In the genomic region with DNA sequence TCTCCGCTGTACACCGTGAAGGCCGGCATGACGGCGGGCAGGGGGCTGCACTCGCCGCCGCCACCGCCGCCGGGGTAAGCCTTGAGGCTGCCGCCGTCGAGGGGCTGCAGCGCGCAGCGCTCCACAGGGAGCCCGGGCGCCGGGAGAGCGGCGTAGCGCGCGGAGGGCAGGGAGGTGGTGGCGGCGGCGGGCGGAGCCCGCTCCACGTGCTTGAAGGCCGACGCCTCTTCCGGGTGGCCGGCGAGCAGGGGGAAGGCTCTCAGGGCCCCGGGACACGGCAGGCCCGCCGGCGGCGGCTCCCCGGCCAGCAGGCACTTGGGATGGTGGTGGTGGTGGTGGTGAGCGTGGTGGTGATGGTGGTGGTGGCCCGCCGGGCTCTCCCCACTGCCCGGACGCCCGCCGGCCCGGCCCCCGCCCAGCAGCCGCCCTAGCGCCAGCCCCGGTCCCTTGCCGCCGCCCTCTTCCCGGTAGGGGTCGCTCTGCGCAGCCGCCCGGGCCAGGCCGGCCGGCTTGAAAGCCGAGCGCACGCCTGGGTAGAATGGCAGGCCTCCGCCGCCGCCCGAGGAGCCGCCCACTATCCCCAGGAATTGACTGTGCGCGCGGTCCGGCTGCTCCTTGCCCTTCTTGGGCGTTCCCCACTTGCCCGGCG, we compare ENCODE assay signal across 8 mouse cellular contexts. TPM values are rescaled to one million over a fixed set of nuclear protein-coding genes. Genes with fewer than 3 reads are reported as not detected.
DNase-seq lines count a peak whose midpoint lies in the region; ATAC-seq and TF ChIP-seq lines count a peak whose summit lies in the region.

No protein-coding gene starts in this region.

- H3K4me2 ChIP-seq in heart, embryonic 11.5 days = peak overlapping the region; percentile 66
- H3K4me2 ChIP-seq in forebrain, embryonic 12.5 days = peak overlapping the region; percentile 57
- H3K4me2 ChIP-seq in midbrain, embryonic 15.5 days = peak overlapping the region; percentile 47

- no peaks in the 10 kb centered on the region for H3K9me3 ChIP-seq in heart, embryonic 11.5 days (replicated peaks; ENCODE audit: control insufficient read depth, low read length)
- H3K9me3 ChIP-seq in ES-E14 (ENCODE audit: control insufficient read depth, insufficient read depth, low read depth, low read length) = no peaks in the 10 kb centered on the region
- H3K9me3 ChIP-seq in forebrain, embryonic 12.5 days = no peaks in the 10 kb centered on the region
- H3K9me3 ChIP-seq in midbrain, embryonic 15.5 days = no peaks in the 10 kb centered on the region

- WGBS in heart, embryonic 11.5 days (ENCODE audit: insufficient replicate concordance) = under 1% methylated on average over 57 of the region's 79 CpGs
- WGBS in forebrain, embryonic 12.5 days = under 1% methylated on average over 56 of the region's 79 CpGs
- WGBS in midbrain, embryonic 15.5 days = under 1% methylated on average over 64 of the region's 79 CpGs

- H3K36me3 ChIP-seq in heart, embryonic 11.5 days (ENCODE audit: control insufficient read depth, insufficient read depth, low read length) = no peaks in the 10 kb centered on the region
- no peaks in the 10 kb centered on the region for H3K36me3 ChIP-seq in ES-E14 (ENCODE audit: control insufficient read depth, insufficient read depth, low read length, poor library complexity, severe bottlenecking)
- H3K36me3 ChIP-seq in forebrain, embryonic 12.5 days (replicated peaks) = no peaks in the 10 kb centered on the region
- no peaks in the 10 kb centered on the region for H3K36me3 ChIP-seq in midbrain, embryonic 15.5 days (replicated peaks)

- peak overlapping the region; percentile 37 for H3K4me3 ChIP-seq in heart, embryonic 11.5 days (ENCODE audit: low read depth, low read length)
- H3K4me3 ChIP-seq in ES-E14 (ENCODE audit: insufficient read depth in 1 of 2, low read depth in 1 of 2, low read length in 2 of 2, poor library complexity in 1 of 2, severe bottlenecking in 1 of 2) = peak overlapping the region; percentile 59 to 69
- H3K4me3 ChIP-seq in forebrain, embryonic 12.5 days (replicated peaks) = peak overlapping the region; percentile 42
- peak overlapping the region; percentile 33 for H3K4me3 ChIP-seq in midbrain, embryonic 15.5 days

- in situ Hi-C loops in ES-E14 (cut with MboI; ENCODE audit: low sequenced_read_pairs in 2 of 2, unreplicated experiment in 2 of 2) = no loop called here

- peaks cover 91% of the 10 kb centered on the region for H3K27me3 ChIP-seq in heart, embryonic 11.5 days (ENCODE audit: control insufficient read depth, insufficient read depth, low read length)
- peaks cover 88% of the 10 kb centered on the region for H3K27me3 ChIP-seq in forebrain, embryonic 12.5 days
- H3K27me3 ChIP-seq in midbrain, embryonic 15.5 days (replicated peaks) = peaks cover 90% of the 10 kb centered on the region

- DNase-seq in heart, adult 8-10 months (ENCODE audit: low spot score) = no peak
- no peak for DNase-seq in ES-E14 (ENCODE audit: low read depth, low spot score)
- peak; percentile 38 for DNase-seq in kidney, postnatal 10 days
- no peak for DNase-seq in frontal cortex, postnatal 36 days (ENCODE audit: low spot score in 2 of 2)

- ATAC-seq in heart, embryonic 11.5 days (replicated peaks; ENCODE audit: insufficient number of reproducible peaks, low FRiP score, low TSS enrichment) = peak; percentile 70
- ATAC-seq in forebrain, embryonic 12.5 days (ENCODE audit: low FRiP score) = peak; percentile 91
- peak; percentile 60 for ATAC-seq in midbrain, embryonic 15.5 days (replicated peaks)
- no peak for ATAC-seq in erythroblast, adult 5-6 weeks (replicated peaks; ENCODE audit: low FRiP score, poor library complexity, severe bottlenecking)

- no peak overlapping the region for H3K9ac ChIP-seq in heart, embryonic 11.5 days (ENCODE audit: low read depth, low read length)
- H3K9ac ChIP-seq in ES-E14 (ENCODE audit: insufficient read depth, low read depth, low read length, poor library complexity, severe bottlenecking) = peak overlapping the region; percentile 77
- 0 out of 2 replicates have a peak overlapping the region, but pooled peaks have one; percentile 22 for H3K9ac ChIP-seq in forebrain, embryonic 12.5 days
- no peak overlapping the region for H3K9ac ChIP-seq in midbrain, embryonic 15.5 days

- peaks cover 14% of the 10 kb centered on the region for H3K4me1 ChIP-seq in heart, embryonic 11.5 days (ENCODE audit: control insufficient read depth, insufficient read depth, low read length)
- H3K4me1 ChIP-seq in ES-E14 (ENCODE audit: control insufficient read depth in 2 of 2, insufficient read depth in 2 of 2, low read length in 2 of 2, poor library complexity in 1 of 2) = no peaks in the 10 kb centered on the region
- peaks cover 21% of the 10 kb centered on the region for H3K4me1 ChIP-seq in forebrain, embryonic 12.5 days
- peaks cover 19% of the 10 kb centered on the region for H3K4me1 ChIP-seq in midbrain, embryonic 15.5 days

- no peak overlapping the region for H3K27ac ChIP-seq in heart, embryonic 11.5 days (ENCODE audit: low read depth, low read length)
- H3K27ac ChIP-seq in ES-E14 (ENCODE audit: insufficient read depth, low read depth, low read length, poor library complexity, severe bottlenecking) = no peak overlapping the region
- H3K27ac ChIP-seq in forebrain, embryonic 12.5 days = no peak overlapping the region
- no peak overlapping the region for H3K27ac ChIP-seq in midbrain, embryonic 15.5 days

TF ChIP-seq in ES-E14, 5 proteins besides CTCF, POLR2A, EP300 and RAD21:
- TF ChIP-seq ZNF384 (IDR thresholded peaks at IDR 0.05; ENCODE audit: low read depth, low read length) (no peak), HCFC1 (IDR thresholded peaks at IDR 0.05; ENCODE audit: borderline replicate concordance, insufficient read depth, low read length) (no peak; the same call in 1 of the 2 replicates), MAFK (IDR thresholded peaks at IDR 0.05; ENCODE audit: insufficient read depth, low read depth, low read length) (no peak), ZC3H11A (IDR thresholded peaks at IDR 0.05; ENCODE audit: borderline replicate concordance, low read depth, low read length) (no peak), CHD2 (IDR thresholded peaks at IDR 0.05; ENCODE audit: low read depth, low read length) (no peak)

RNA-seq across cellular contexts. Expression of a gene that starts 6.7 kb away (rescaled TPM):
- not detected in 2 replicates for polyA plus RNA-seq in heart, embryonic 11.5 days (2014; fragmentation: Nextera tagmentation; extraction: Ambion mirVana)
- total RNA-seq in heart, adult 8-10 months (2022) = not detected
- total RNA-seq in ES-E14 (2012; rRNA removed) = 0.21 and 0.27 TPM in 2 replicates
- 0.42 and 0.60 TPM in 2 replicates for polyA plus RNA-seq in forebrain, embryonic 12.5 days (2016; fragmentation: Nextera tagmentation; extraction: Ambion mirVana)
- polyA plus RNA-seq in midbrain, embryonic 15.5 days (2015; fragmentation: Nextera tagmentation; extraction: Ambion mirVana) = 0.09 and 0.38 TPM in 2 replicates
- total RNA-seq in erythroblast, adult 5-6 weeks (2015; ENCODE audit: low replicate concordance) = not detected in 2 replicates
- total RNA-seq in erythroblast, adult 5-6 weeks (2017; ENCODE audit: low replicate concordance) = not detected in 2 replicates

RNA-seq across cellular contexts. Expression of a gene that starts 48.4 kb away (rescaled TPM):
- 29.5 and 31.0 TPM in 2 replicates for polyA plus RNA-seq in heart, embryonic 11.5 days (2014; fragmentation: Nextera tagmentation; extraction: Ambion mirVana)
- 10 to 100 TPM; 10.3 to 13.9 (median 11.5) TPM for total RNA-seq in heart, adult 8-10 months (2022)
- 26.7 and 34.2 TPM in 2 replicates for total RNA-seq in ES-E14 (2012; rRNA removed)
- polyA plus RNA-seq in forebrain, embryonic 12.5 days (2016; fragmentation: Nextera tagmentation; extraction: Ambion mirVana) = 63.7 and 67.2 TPM in 2 replicates
- 60.5 and 63.4 TPM in 2 replicates for polyA plus RNA-seq in midbrain, embryonic 15.5 days (2015; fragmentation: Nextera tagmentation; extraction: Ambion mirVana)
- total RNA-seq in erythroblast, adult 5-6 weeks (2015; ENCODE audit: low replicate concordance) = 17.5 and 28.0 TPM in 2 replicates
- 19.7 and 23.0 TPM in 2 replicates for total RNA-seq in erythroblast, adult 5-6 weeks (2017; ENCODE audit: low replicate concordance)

Comparison
In these comparisons a context has a peak if more than half of its experiments do, and no peak if none do; other contexts are left out.
1. H3K9ac ChIP-seq: peak in ES-E14 (single experiment) and forebrain, embryonic 12.5 days (single experiment); none in heart, embryonic 11.5 days (single experiment) and midbrain, embryonic 15.5 days (single experiment).
2. Peak in every context shown above with its lines, with median percentiles within 50 percentile points of each other: H3K4me2 ChIP-seq and H3K4me3 ChIP-seq.